Comparison of ENCODE assay signal across 34 mouse cellular contexts in genomic region chr17:8289993-8290679, GRCm38 (mm10). TPM values are rescaled to one million over a fixed set of nuclear protein-coding genes. Genes with fewer than 3 reads are reported as not detected.
DNase-seq lines count a peak whose midpoint lies in the region; ATAC-seq and TF ChIP-seq lines count a peak whose summit lies in the region.
"Had no signal": no experiment of that assay in that cellular context is flagged by ENCODE, and none has a peak within 500 bp of the region (broad histone marks: within the 10 kb centered on the region; RNA-seq: fewer than 3 reads in every experiment).

No protein-coding gene starts in this region.

- peak overlapping the region; percentile 96 for H3K27ac ChIP-seq in kidney, adult 2 months (ENCODE audit: insufficient read depth, low read depth, low read length)
- no peak overlapping the region for H3K27ac ChIP-seq in kidney, embryonic 14.5 days (ENCODE audit: low read depth, low read length)
- no peak overlapping the region for H3K27ac ChIP-seq in kidney, embryonic 15.5 days
- H3K27ac ChIP-seq: embryonic facial prominence, embryonic 10.5 days; embryonic facial prominence, embryonic 13.5 days; forebrain, embryonic 12.5 days; heart, adult 2 months; heart, embryonic 10.5 days; heart, embryonic 13.5 days; hindbrain, embryonic 14.5 days had no signal

- WGBS in kidney, adult 2 months, result 35% methylated on average over 3 of the region's 3 CpGs
- WGBS in kidney, embryonic 14.5 days, result 97% methylated on average over 3 of the region's 3 CpGs
- WGBS in kidney, embryonic 15.5 days, result 90% methylated on average over 3 of the region's 3 CpGs

- peaks cover 30% of the 10 kb centered on the region for H3K4me1 ChIP-seq in kidney, adult 2 months (ENCODE audit: control insufficient read depth, insufficient read depth, low read length)
- H3K4me1 ChIP-seq in kidney, embryonic 14.5 days (ENCODE audit: control insufficient read depth, insufficient read depth, low read length), result 0 out of 2 replicates have a peak, but pooled peaks cover 1% of the 10 kb centered on the region
- peaks cover 2% of the 10 kb centered on the region for H3K4me1 ChIP-seq in kidney, embryonic 15.5 days
- H3K4me1 ChIP-seq: embryonic facial prominence, embryonic 10.5 days; heart, embryonic 10.5 days had no signal

- ATAC-seq in kidney, embryonic 14.5 days (ENCODE audit: low FRiP score, low TSS enrichment), result no peak
- no peak for ATAC-seq in kidney, embryonic 15.5 days (replicated peaks; ENCODE audit: low FRiP score)
- ATAC-seq in megakaryocyte progenitor cell, adult 5-6 weeks (replicated peaks; ENCODE audit: poor library complexity), result no peak
- ATAC-seq: CD4-positive, CD25-positive, alpha-beta regulatory T cell, adult 4 months; forebrain, embryonic 16.5 days had no signal

- no peak overlapping the region for H3K4me2 ChIP-seq in kidney, embryonic 14.5 days (replicated peaks; ENCODE audit: low read depth, low read length)
- H3K4me2 ChIP-seq in kidney, embryonic 15.5 days, result no peak overlapping the region
- H3K4me2 ChIP-seq: embryonic facial prominence, embryonic 13.5 days; forebrain, embryonic 12.5 days; heart, embryonic 13.5 days; hindbrain, embryonic 14.5 days had no signal

- no peak for TF ChIP-seq CTCF in kidney, adult 2 months (conservative IDR thresholded peaks at IDR 0.05; ENCODE audit: insufficient read depth, insufficient read length, low read depth, low read length)

- no peaks in the 10 kb centered on the region for H3K27me3 ChIP-seq in kidney, adult 2 months (replicated peaks; ENCODE audit: control insufficient read depth, insufficient read depth, low read length)
- no peaks in the 10 kb centered on the region for H3K27me3 ChIP-seq in kidney, embryonic 14.5 days (ENCODE audit: control insufficient read depth, insufficient read depth, low read length)
- no peaks in the 10 kb centered on the region for H3K27me3 ChIP-seq in kidney, embryonic 15.5 days
- H3K27me3 ChIP-seq: heart, embryonic 13.5 days had no signal

- no peak overlapping the region for H3K9ac ChIP-seq in kidney, embryonic 14.5 days (ENCODE audit: low read depth, low read length)
- no peak overlapping the region for H3K9ac ChIP-seq in kidney, embryonic 15.5 days
- H3K9ac ChIP-seq: embryonic facial prominence, embryonic 13.5 days; forebrain, embryonic 12.5 days; heart, embryonic 13.5 days; hindbrain, embryonic 14.5 days had no signal

- no peak overlapping the region for H3K4me3 ChIP-seq in kidney, adult 2 months (ENCODE audit: insufficient read depth, low read depth, low read length)
- no peak overlapping the region for H3K4me3 ChIP-seq in kidney, embryonic 14.5 days (ENCODE audit: low read length)
- no peak overlapping the region for H3K4me3 ChIP-seq in kidney, embryonic 15.5 days (replicated peaks)
- H3K4me3 ChIP-seq: embryonic facial prominence, embryonic 10.5 days; embryonic facial prominence, embryonic 13.5 days; erythroblast, embryonic 14.5 days; forebrain, embryonic 12.5 days; heart, adult 2 months; heart, embryonic 10.5 days; heart, embryonic 13.5 days had no signal

- peaks cover 2% of the 10 kb centered on the region for H3K36me3 ChIP-seq in kidney, adult 2 months (ENCODE audit: control insufficient read depth, insufficient read depth, low read length)
- H3K36me3 ChIP-seq in kidney, embryonic 14.5 days (ENCODE audit: control insufficient read depth, insufficient read depth, low read length), result no peaks in the 10 kb centered on the region
- peaks cover 19% of the 10 kb centered on the region; the same call in 1 of the 2 replicates for H3K36me3 ChIP-seq in kidney, embryonic 15.5 days
- H3K36me3 ChIP-seq: embryonic facial prominence, embryonic 10.5 days had no signal

- no peaks in the 10 kb centered on the region for H3K9me3 ChIP-seq in kidney, embryonic 14.5 days (ENCODE audit: control insufficient read depth, low read length)
- H3K9me3 ChIP-seq in kidney, embryonic 15.5 days (replicated peaks), result no peaks in the 10 kb centered on the region
- H3K9me3 ChIP-seq: embryonic facial prominence, embryonic 10.5 days; embryonic facial prominence, embryonic 13.5 days; heart, embryonic 10.5 days; heart, embryonic 13.5 days had no signal

- no peak for TF ChIP-seq POLR2A in kidney, adult 2 months (IDR thresholded peaks at IDR 0.05; ENCODE audit: low read depth, low read length)

- DNase-seq in kidney, adult 2 months, result peak; percentile 58
- DNase-seq in kidney, postnatal 10 days, result peak; percentile 26
- DNase-seq in kidney, postnatal 14 days, result peak; percentile 44
- DNase-seq: cerebellum, adult 11-12 months; cerebellum, adult 8-10 months; cerebellum, postnatal 10 days; cerebellum, postnatal 36 days; embryo, embryonic 11 days; gastrocnemius, postnatal 10 days; gastrocnemius, postnatal 36 days; heart, adult 2 months; heart, postnatal 14 days; heart, postnatal 4 days had no signal

RNA-seq across cellular contexts. Expression of gene Mpc1, which starts 7.4 kb away (rescaled TPM):
- polyA plus RNA-seq in kidney, adult 2 months (2012; rRNA removed), result 519 and 608 TPM in 2 replicates
- polyA plus RNA-seq in kidney, embryonic 14.5 days (2014; fragmentation: Nextera tagmentation; extraction: Ambion mirVana), result 145 and 173 TPM in 2 replicates
- polyA plus RNA-seq in kidney, embryonic 15.5 days (2015; fragmentation: Nextera tagmentation; extraction: Ambion mirVana), result 165 and 179 TPM in 2 replicates
- 234 and 269 TPM in 2 replicates for total RNA-seq in megakaryocyte progenitor cell, adult 5-6 weeks (2015)
- 143 and 175 TPM in 2 replicates for total RNA-seq in megakaryocyte progenitor cell, adult 5-6 weeks (2017)

RNA-seq across cellular contexts. Expression of gene Sft2d1, which starts 20.8 kb away (rescaled TPM):
- polyA plus RNA-seq in kidney, adult 2 months (2012; rRNA removed), result 70.2 and 76.1 TPM in 2 replicates
- 68.2 and 97.2 TPM in 2 replicates for polyA plus RNA-seq in kidney, embryonic 14.5 days (2014; fragmentation: Nextera tagmentation; extraction: Ambion mirVana)
- polyA plus RNA-seq in kidney, embryonic 15.5 days (2015; fragmentation: Nextera tagmentation; extraction: Ambion mirVana), result 77.8 and 81.4 TPM in 2 replicates
- total RNA-seq in megakaryocyte progenitor cell, adult 5-6 weeks (2015), result 150 and 173 TPM in 2 replicates
- total RNA-seq in megakaryocyte progenitor cell, adult 5-6 weeks (2017), result 35.1 and 47.8 TPM in 2 replicates

RNA-seq across cellular contexts. Expression of gene Prr18, which starts 47.1 kb away (rescaled TPM):
- polyA plus RNA-seq in kidney, adult 2 months (2012; rRNA removed), result 0.05 and 0.14 TPM in 2 replicates
- polyA plus RNA-seq in kidney, embryonic 14.5 days (2014; fragmentation: Nextera tagmentation; extraction: Ambion mirVana), result 0.43 and 0.49 TPM in 2 replicates
- 0.30 and 0.42 TPM in 2 replicates for polyA plus RNA-seq in kidney, embryonic 15.5 days (2015; fragmentation: Nextera tagmentation; extraction: Ambion mirVana)
- total RNA-seq in megakaryocyte progenitor cell, adult 5-6 weeks (2015), result 0.12 and 0.22 TPM in 2 replicates
- not detected in 2 replicates for total RNA-seq in megakaryocyte progenitor cell, adult 5-6 weeks (2017)
- total RNA-seq: gastrocnemius, adult 18-20 months; granulocyte monocyte progenitor cell, adult 5-6 weeks had no signal
- polyA plus RNA-seq: CD4-positive, CD25-positive, alpha-beta regulatory T cell, adult 4 months had no signal

RNA-seq across cellular contexts. Expression of gene Ccr6, which starts 54.3 kb away (rescaled TPM):
- 0.08 and 2.2 TPM in 2 replicates for polyA plus RNA-seq in kidney, adult 2 months (2012; rRNA removed)
- not detected in 2 replicates for polyA plus RNA-seq in kidney, embryonic 14.5 days (2014; fragmentation: Nextera tagmentation; extraction: Ambion mirVana)
- not detected in 2 replicates for polyA plus RNA-seq in kidney, embryonic 15.5 days (2015; fragmentation: Nextera tagmentation; extraction: Ambion mirVana)
- not detected in 2 replicates for total RNA-seq in megakaryocyte progenitor cell, adult 5-6 weeks (2015)
- not detected in 2 replicates for total RNA-seq in megakaryocyte progenitor cell, adult 5-6 weeks (2017)
- total RNA-seq: adrenal gland, adult 2 months; adrenal gland, postnatal 14 days; adrenal gland, postnatal 4 days; gastrocnemius, adult 18-20 months; gastrocnemius, postnatal 10 days; gastrocnemius, postnatal 36 days; granulocyte monocyte progenitor cell, adult 5-6 weeks; heart, adult 2 months; heart, postnatal 14 days; heart, postnatal 4 days; MEL had no signal
- polyA plus RNA-seq: brain, embryonic 14.5 days; C2C12; embryonic facial prominence, embryonic 10.5 days; embryonic facial prominence, embryonic 13.5 days; erythroblast, embryonic 14.5 days; forebrain, embryonic 12.5 days; forebrain, embryonic 16.5 days; heart, embryonic 10.5 days; heart, embryonic 13.5 days; hindbrain, embryonic 11.5 days; hindbrain, embryonic 14.5 days had no signal
